Comparison of ENCODE assay signal across 8 mouse cellular contexts in genomic region chr3:123506699-123507662, GRCm38 (mm10).
A peak's percentile ranks its signal among the peaks of the same experiment; 100 is the strongest.
DNase-seq lines count a peak whose midpoint lies in the region; ATAC-seq and TF ChIP-seq lines count a peak whose summit lies in the region.

No protein-coding gene starts in this region.

- 6% methylated on average over 6 of the region's 6 CpGs for WGBS in heart, embryonic 14.5 days
- 4% methylated on average over 6 of the region's 6 CpGs for WGBS in liver, embryonic 16.5 days (ENCODE audit: insufficient replicate concordance)

- H3K9me3 ChIP-seq in heart, embryonic 14.5 days (ENCODE audit: control insufficient read depth, low read length), result no peaks in the 10 kb centered on the region
- no peaks in the 10 kb centered on the region for H3K9me3 ChIP-seq in liver, embryonic 16.5 days (replicated peaks; ENCODE audit: control insufficient read depth, low read length)

- H3K27me3 ChIP-seq in heart, embryonic 14.5 days (ENCODE audit: control insufficient read depth, insufficient read depth, low read length), result no peaks in the 10 kb centered on the region
- H3K27me3 ChIP-seq in liver, embryonic 16.5 days (ENCODE audit: control insufficient read depth, insufficient read depth, low read depth, low read length), result no peaks in the 10 kb centered on the region
- H3K27me3 ChIP-seq in splenic B cell, adult 2 months (ENCODE audit: control insufficient read depth, insufficient read depth, low read length, poor library complexity, severe bottlenecking), result no peaks in the 10 kb centered on the region

- TF ChIP-seq CTCF in left cerebral cortex, adult 2 months (IDR thresholded peaks at IDR 0.05), result peak; percentile 65

- peak overlapping the region; percentile 88 for H3K9ac ChIP-seq in heart, embryonic 14.5 days (ENCODE audit: low read length)
- H3K9ac ChIP-seq in liver, embryonic 16.5 days (ENCODE audit: low read depth, low read length), result peak overlapping the region; percentile 82

- H3K36me3 ChIP-seq in heart, embryonic 14.5 days (ENCODE audit: control insufficient read depth, insufficient read depth, low read length), result peaks cover 20% of the 10 kb centered on the region
- peaks cover 7% of the 10 kb centered on the region; the same call in 1 of the 2 replicates for H3K36me3 ChIP-seq in liver, embryonic 16.5 days (ENCODE audit: control insufficient read depth, insufficient read depth)
- peaks cover 7% of the 10 kb centered on the region for H3K36me3 ChIP-seq in splenic B cell, adult 2 months (ENCODE audit: control insufficient read depth, insufficient read depth, low read length, poor library complexity, severe bottlenecking)

- peak overlapping the region; percentile 84 for H3K4me2 ChIP-seq in heart, embryonic 14.5 days (ENCODE audit: low read length)
- peak overlapping the region; percentile 63 for H3K4me2 ChIP-seq in liver, embryonic 16.5 days (ENCODE audit: low read depth, low read length)

- H3K4me1 ChIP-seq in heart, embryonic 14.5 days (ENCODE audit: control insufficient read depth in 2 of 2, insufficient read depth in 2 of 2, low read length in 2 of 2), result peaks cover 0 to 14% of the 10 kb centered on the region in 2 experiments; a peak in 3 of 4 replicates
- H3K4me1 ChIP-seq in liver, embryonic 16.5 days (ENCODE audit: control insufficient read depth, low read depth, low read length), result peaks cover 2% of the 10 kb centered on the region; the same call in 1 of the 2 replicates

- intact Hi-C loops in left cerebral cortex, adult 2 months (cut with DNase I), result loop anchor here (5.0 kb wide), 1 partner anchor 135 kb away; no protein-coding TSS in a partner anchor
- intact Hi-C loops in left cerebral cortex, postnatal 36 days (cut with DNase I), result loop anchor here (5.0 kb wide), 1 partner anchor 60 kb away; the partner anchor contains the start of gene Prss12

- no peak for ATAC-seq in heart, embryonic 14.5 days (ENCODE audit: insufficient number of reproducible peaks, insufficient read depth, low FRiP score, low read depth)
- ATAC-seq in liver, embryonic 16.5 days (ENCODE audit: low read depth), result no peak

- H3K27ac ChIP-seq in left cerebral cortex, adult 2 months, result peak overlapping the region; percentile 94; the same call in 1 of the 2 replicates
- peak overlapping the region; percentile 14 to 71; a peak in 3 of 4 replicates for H3K27ac ChIP-seq in heart, embryonic 14.5 days (replicated peaks in 1 of 2; ENCODE audit: control insufficient read depth in 1 of 2, insufficient read depth in 1 of 2, low read depth in 2 of 2, low read length in 2 of 2)
- H3K27ac ChIP-seq in liver, embryonic 16.5 days (ENCODE audit: low read length), result peak overlapping the region; percentile 86

- H3K4me3 ChIP-seq in left cerebral cortex, adult 2 months, result peak overlapping the region; percentile 92
- H3K4me3 ChIP-seq in heart, embryonic 14.5 days (ENCODE audit: control insufficient read depth in 1 of 2, insufficient read depth in 1 of 2, low read depth in 1 of 2, low read length in 2 of 2), result peak overlapping the region; percentile 69 to 79; a peak in 3 of 4 replicates
- peak overlapping the region; percentile 84 for H3K4me3 ChIP-seq in liver, embryonic 16.5 days (ENCODE audit: low read depth, low read length)

- no peak for DNase-seq in left cerebral cortex, adult 2 months (ENCODE audit: extremely low spot score in 1 of 2, low spot score in 2 of 2)
- DNase-seq in left cerebral cortex, postnatal 36 days (ENCODE audit: low spot score in 2 of 2), result no peak
- peak; percentile 54 for DNase-seq in c-Kit-negative CD71-positive TER-119-positive erythroid progenitor cells, embryonic 14.5 days (ENCODE audit: low read depth, low spot score)
- peak; percentile 75 for DNase-seq in splenic B cell, adult 2 months (ENCODE audit: low read depth, low spot score)
- no peak for DNase-seq in cerebellum, postnatal 36 days
- DNase-seq in cerebellum, adult 18-20 months, result no peak

Comparison
In these comparisons a context has a peak if more than half of its experiments do, and no peak if none do; other contexts are left out.
1. DNase-seq: peak in c-Kit-negative CD71-positive TER-119-positive erythroid progenitor cells, embryonic 14.5 days (single experiment) and splenic B cell, adult 2 months (single experiment); none in left cerebral cortex, adult 2 months (0 of 2), left cerebral cortex, postnatal 36 days (0 of 2), cerebellum, postnatal 36 days (0 of 2) and cerebellum, adult 18-20 months (0 of 2).
2. H3K27ac ChIP-seq: peak in every context shown above with its lines; median percentile 94 in left cerebral cortex, adult 2 months; 86 in liver, embryonic 16.5 days; 42 in heart, embryonic 14.5 days.
3. Peak in every context shown above with its lines, with median percentiles within 50 percentile points of each other: H3K4me3 ChIP-seq.